Mouse (Mus musculus): ENCODE results near the gene Vmn1r192.
"Not testable (repeated sequence)": the region's sequence is repeated elsewhere in the genome, so short reads cannot be mapped to it uniquely, and the experiment has no call there.

The Vmn1r192 gene

GRCm38 (mm10) chr13:22191041-22191440 is at the start of gene Vmn1r192:
Gene Vmn1r192, minus strand, starts transcription at chr13:22191141.
- no peak for DNase-seq

GRCm38 (mm10) chr13:22223060-22223459 is 32.1 kb upstream of the Vmn1r192 start, which contains the start of gene Vmn1r193:
Gene Vmn1r193, minus strand, starts transcription at chr13:22223160.
- DNase-seq, result not testable (repeated sequence)

DNA sequence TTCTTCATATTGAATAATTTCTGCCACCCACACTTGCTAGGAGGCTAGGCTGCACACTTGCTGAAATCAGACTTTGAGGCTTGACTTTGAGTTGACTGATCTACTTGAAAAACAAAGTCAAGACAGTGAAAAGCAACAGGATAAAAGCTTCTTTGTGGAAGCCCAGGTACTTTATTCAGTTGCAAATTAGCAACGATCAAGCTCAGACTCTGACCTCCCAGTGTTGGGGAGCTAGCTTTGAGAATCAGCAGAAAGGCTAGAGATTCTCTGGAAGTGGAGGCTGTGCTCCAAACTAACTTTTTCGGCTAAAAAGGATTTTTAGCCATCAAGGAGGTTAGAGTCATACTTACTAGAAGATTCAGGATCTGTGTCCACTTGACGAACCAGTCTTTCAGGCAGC is 1.8 kb upstream of the Vmn1r192 start:
- DNase-seq, result not testable (repeated sequence)

GRCm38 (mm10) chr13:22190385-22190784 is 556 bp downstream of the Vmn1r192 start:
- DNase-seq, result no peak

- no peak for DNase-seq
Measured at GRCm38 (mm10) chr13:22189313-22189712, 1.6 kb downstream of the Vmn1r192 start.

GRCm38 (mm10) chr13:22183869-22184268 is 7.1 kb downstream of the Vmn1r192 start, which contains the start of gene Vmn1r191:
Gene Vmn1r191, minus strand, starts transcription at chr13:22183969.
- DNase-seq, result no peak

GRCm38 (mm10) chr13:22168416-22168815 is 22.5 kb downstream of the Vmn1r192 start:
- no peak for DNase-seq

GRCm38 (mm10) chr13:22136495-22137293 is 54.2 kb downstream of the Vmn1r192 start:
- DNase-seq, result not testable (repeated sequence)

All from kidney, postnatal 4 days (tissue).